Mouse (Mus musculus) midbrain, embryonic 10.5 days (tissue): ENCODE data around the gene Raly. TPM values are rescaled to one million over a fixed set of nuclear protein-coding genes. Genes with fewer than 3 reads are reported as not detected.

Experiments used
- polyA plus RNA-seq: library from polyadenylated mRNA; unstranded; fragments of >200 nt; fragmentation: Nextera tagmentation; extraction: Ambion mirVana; gene quantifications from 2 replicates; pipeline ENCODE4 v1.2.1, GENCODE M21; 2016

The Raly gene
- polyA plus RNA-seq, 1 experiment from 2014 or later = 48.3 TPM

Other genes with a start within 250 kb of the Raly start
- 4.4 and 5.1 TPM in 2 replicates for gene 1700003F12Rik, start 244.0 kb upstream of the Raly start, polyA plus RNA-seq
- 0.81 and 0.98 TPM in 2 replicates for gene Actl10, start 239.3 kb upstream of the Raly start, polyA plus RNA-seq
- 5.2 and 7.6 TPM in 2 replicates for gene Necab3, start 232.2 kb upstream of the Raly start, polyA plus RNA-seq
- gene E2f1, start 221.2 kb upstream of the Raly start, polyA plus RNA-seq = 34.9 and 35.5 TPM in 2 replicates
- 13.2 and 13.9 TPM in 2 replicates for gene Pxmp4, start 187.4 kb upstream of the Raly start, polyA plus RNA-seq
- gene Zfp341, start 177.8 kb upstream of the Raly start, polyA plus RNA-seq = 0.92 and 1.1 TPM in 2 replicates
- gene 4930519P11Rik, start 177.7 kb upstream of the Raly start, polyA plus RNA-seq = 0.30 TPM in 1 of 2 replicates, not detected in the other
- gene Chmp4b, start 139.4 kb upstream of the Raly start, polyA plus RNA-seq = 13.1 and 13.8 TPM in 2 replicates
- not detected in 2 replicates for gene Gm14214, start 21.1 kb upstream of the Raly start, polyA plus RNA-seq
- gene a, start 306 bp downstream of the Raly start, polyA plus RNA-seq = 0.68 and 0.94 TPM in 2 replicates
- gene Eif2s2, start 101.8 kb downstream of the Raly start, polyA plus RNA-seq = 108 and 119 TPM in 2 replicates
- 0.04 and 0.09 TPM in 2 replicates for gene Gm14226, start 227.2 kb downstream of the Raly start, polyA plus RNA-seq